Mouse (Mus musculus) spleen, adult 12 weeks (tissue): ENCODE results near the gene Dstn.

Experiments
- DNase-seq: peaks from one replicate; pipeline ENCODE4 v3.0.0; 2022; ENCODE audit warnings: low spot score

Gene Dstn

GRCm38 (mm10) chr2:143914760-143915599 is at the start of gene Dstn:
Gene Dstn, plus strand, starts transcription at chr2:143915320.
- DNase-seq, result peak; percentile 92

DNA sequence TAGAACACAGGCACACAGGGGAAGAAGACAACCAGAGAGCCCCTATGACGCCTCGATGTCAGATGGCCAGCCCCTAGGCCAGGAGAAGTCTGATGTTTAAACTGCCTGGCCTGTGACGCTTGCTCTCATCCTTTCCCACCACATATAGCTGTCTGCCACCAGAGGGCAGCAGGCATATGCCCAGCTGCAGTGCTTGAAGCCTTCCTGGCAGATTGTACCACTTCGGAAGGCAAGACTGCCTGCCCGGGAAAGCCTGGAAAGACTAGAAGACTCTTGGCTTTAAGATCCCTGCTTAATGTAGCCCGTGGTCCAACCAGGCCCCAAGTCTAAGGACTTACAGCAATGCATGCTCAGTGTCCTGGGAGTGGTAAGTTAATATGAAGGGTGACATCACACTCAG is 47.8 kb upstream of the Dstn start:
- DNase-seq, result peak; percentile 19

- no peak for DNase-seq
These were observed 44.0 kb upstream of the Dstn start for GRCm38 (mm10) chr2:143870936-143871688.

DNA sequence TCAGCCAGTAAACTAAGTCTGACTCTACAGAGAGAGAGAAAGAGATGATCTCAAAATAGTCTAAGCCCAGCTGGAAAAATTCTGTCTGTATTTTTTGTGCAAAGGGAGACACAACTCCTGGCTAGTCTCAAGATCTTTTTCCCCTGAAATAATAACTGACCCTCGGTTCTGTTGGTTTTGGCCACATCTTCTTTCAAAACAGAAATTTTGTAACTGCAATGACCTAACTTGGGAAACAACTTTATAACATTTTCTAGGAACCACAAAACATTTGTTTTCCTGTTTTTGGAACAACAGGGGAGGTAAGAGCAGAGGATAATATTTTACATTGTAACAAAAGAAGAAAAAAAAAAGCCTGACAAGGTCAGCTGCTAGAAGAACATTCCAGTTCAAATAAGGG is 39.1 kb upstream of the Dstn start:
- DNase-seq, result no peak

GRCm38 (mm10) chr2:143876929-143877632 is 38.0 kb upstream of the Dstn start:
- no peak for DNase-seq

- no peak for DNase-seq
These were observed 35.8 kb upstream of the Dstn start for GRCm38 (mm10) chr2:143879311-143879710.

- DNase-seq, result no peak
These were observed 33.1 kb upstream of the Dstn start for GRCm38 (mm10) chr2:143882002-143882401.

- DNase-seq, result no peak
These were observed 32.4 kb upstream of the Dstn start for GRCm38 (mm10) chr2:143882606-143883288.

DNA sequence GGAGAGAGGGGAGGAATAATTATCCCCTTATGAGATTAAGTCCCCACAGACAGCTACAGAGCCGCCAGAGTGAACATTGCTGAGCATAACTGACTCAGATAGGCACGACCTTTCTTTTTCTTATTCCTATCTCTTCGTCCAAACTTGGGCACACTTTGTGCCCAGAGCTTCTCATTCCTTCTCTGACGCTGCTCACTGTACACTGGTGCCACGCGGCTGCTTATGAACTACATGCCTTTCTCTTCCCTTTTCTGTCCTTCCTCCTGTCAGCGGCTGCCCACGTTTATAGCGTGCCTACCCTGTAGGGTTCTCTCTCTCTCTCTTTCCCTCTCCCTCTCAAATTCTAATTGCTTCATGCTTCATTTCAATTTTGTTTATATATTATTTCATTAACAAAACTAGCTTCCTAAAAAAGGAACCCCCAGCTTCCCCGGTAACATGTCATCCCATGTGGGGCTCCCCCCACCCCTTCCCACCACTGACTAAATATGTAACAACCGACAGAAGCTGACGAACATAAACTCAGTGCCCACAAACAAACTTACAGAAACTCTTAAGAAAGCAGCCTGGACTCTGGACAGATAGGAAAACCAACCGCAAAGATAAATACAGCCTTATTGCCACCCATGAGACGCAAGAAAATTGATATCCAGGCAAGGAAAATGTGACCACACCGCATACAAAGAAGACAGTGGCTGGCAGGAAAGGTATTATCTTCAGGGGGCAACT is 25.8 kb upstream of the Dstn start:
- no peak for DNase-seq

DNA sequence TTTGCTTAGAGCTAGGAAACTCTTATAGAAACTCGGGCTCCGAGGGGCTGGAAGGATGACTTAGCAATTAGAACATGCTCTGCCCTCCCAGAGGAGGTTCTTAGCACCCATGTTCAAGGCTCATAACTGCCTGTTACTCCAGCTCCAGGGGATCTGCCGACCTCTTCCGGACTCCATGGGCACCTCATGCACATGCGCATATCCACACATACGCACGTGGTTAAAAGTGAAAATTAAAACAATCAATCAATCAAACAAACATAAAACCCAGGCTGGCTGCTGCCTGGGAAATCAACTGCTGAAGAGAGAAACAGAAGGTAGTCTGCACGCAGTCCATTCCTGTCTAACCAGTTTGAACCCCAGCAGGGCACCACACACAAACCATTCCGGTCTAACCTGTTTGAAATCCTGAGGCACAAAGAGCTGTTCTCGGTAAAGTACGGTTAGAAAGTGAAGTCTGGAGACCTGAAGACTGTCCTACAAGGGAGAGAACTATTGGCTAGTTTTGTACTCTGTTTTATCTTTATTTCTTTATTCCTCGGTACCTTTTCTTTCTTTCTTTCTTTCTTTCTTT is 25.2 kb upstream of the Dstn start:
- DNase-seq, result no peak

DNA sequence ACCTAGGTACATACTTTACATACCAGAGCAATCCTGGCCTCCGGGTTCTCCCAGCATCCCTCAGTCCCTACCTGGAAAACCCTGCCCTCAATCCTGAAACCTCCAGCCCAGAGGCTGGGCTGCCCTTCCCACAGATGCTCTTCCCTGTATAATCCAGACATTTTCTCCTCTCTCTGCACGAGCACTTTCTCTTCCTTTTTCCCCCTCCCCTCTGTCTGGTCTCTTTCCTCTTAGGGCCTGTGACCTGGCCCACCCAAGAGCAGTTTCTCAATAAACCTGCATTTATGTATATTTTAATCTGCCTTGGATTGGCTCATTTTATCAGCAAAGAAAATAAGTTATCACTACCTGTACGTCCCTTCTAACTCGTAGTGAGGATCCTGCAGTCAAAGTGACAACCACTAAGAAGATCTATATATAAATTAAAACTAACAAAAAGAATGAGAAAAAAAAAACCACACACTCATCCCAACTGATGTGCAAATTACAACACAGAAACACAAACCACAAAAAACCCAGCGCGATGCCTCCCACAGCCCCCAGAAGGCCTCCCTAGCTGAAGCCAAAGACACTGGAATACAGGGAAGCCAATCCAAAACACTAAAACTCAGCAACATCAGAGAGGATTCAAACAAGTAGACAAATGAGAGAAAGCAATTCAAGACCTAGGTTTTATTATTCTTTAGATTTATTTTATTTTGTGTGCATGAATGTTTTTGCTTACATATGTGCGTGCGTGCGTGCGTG is 23.6 kb upstream of the Dstn start:
- no peak for DNase-seq

- DNase-seq, result no peak
These were observed 15.5 kb upstream of the Dstn start for GRCm38 (mm10) chr2:143899470-143900220.

DNA sequence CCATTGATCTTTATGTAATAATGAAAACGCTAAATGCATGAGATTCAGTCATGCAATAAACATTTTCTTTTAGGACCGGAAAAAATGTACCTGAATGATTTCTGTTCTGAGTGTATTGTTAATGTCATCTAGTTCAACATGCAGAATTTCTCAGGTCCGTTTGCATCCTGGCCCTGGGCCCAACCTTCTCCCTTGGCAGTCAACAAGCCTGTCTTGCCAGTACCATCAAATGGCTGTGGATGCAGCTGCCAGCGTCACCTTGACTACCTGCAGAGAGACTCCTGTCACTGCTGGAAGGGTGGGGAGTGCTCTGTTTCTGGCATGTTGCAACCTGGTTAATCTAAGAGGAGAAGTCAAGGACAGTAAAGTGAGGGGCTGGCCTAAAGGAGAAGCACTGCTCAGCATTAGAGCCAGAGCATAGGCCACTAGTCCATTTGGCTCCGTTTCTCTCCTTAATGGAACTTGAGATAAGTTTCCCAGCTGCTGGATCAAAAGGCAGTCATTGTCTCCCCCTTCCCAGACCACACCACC is 14.2 kb upstream of the Dstn start:
- no peak for DNase-seq

DNA sequence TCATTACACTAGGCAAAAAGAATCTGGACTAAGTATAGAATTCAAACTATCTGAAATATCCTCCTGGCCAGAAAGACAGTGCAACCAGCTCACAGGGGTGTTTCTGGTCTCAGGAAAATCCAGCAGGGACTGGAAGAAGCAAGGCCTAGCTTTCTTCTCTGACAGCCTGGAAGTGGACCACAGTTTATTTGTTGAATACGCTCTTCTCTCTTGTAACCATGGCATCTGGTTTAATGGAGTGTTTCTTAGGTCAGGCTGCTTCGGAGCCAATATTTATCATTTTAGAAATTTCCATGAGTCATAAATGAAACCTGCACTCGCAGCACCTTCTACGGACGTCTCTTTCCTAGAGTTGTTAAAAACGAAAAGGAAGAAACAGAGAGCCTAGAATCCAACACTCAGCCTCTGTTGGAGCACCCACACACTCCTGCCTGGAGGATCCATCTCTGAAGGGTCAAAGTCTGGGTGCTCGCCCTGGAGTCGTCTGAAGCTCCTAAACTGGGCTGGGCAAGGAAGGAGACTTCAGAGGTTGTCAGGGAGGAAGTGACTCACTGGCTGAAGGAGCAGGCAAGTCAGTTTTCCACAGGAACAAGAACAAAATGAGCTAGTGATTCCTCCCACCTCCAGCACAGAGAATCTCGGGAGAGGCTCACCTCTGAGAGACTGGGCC is 11.6 kb upstream of the Dstn start:
- no peak for DNase-seq

- no peak for DNase-seq
These were observed 10.2 kb upstream of the Dstn start for GRCm38 (mm10) chr2:143904896-143905295.

GRCm38 (mm10) chr2:143909230-143909629 is 5.9 kb upstream of the Dstn start:
- no peak for DNase-seq

DNA sequence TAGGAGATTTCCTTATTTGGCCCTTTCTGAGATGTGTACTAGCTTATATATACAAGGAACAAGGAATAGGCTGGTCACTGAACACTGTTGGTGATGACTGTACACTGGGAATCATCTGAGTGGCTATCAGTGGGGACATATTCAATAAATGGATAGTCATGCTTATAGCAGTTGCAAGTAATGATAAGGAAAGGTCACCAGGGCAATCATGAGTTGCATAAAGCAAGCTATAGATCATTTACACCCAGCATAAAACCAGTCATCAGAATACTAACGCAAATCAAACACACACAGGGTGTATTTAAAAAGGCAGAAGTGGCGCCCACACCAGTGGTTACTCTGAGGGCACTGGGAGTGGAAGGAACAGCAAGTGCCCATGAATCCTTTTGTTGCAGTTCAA is 2.9 kb upstream of the Dstn start:
- DNase-seq, result no peak

- DNase-seq, result no peak
These were observed 899 bp upstream of the Dstn start for GRCm38 (mm10) chr2:143914221-143914620.
